Mouse (Mus musculus): ENCODE measurements at regions not wholly inside any gene's neighbourhood (a gene's known extent, or its start where the extent isn't known, plus 50 kb on each side); places are given as distances from the start of the nearest gene placed in this dataset.

- TF ChIP-seq CTCF (IDR thresholded peaks at IDR 0.05; ENCODE audit: insufficient read depth, low read depth, low read length): no peak
- no peak for TF ChIP-seq POLR2A (IDR thresholded peaks at IDR 0.05; ENCODE audit: insufficient read depth, low read depth, low read length)
Measured at GRCm38 (mm10) chr2:160588401-160588800, 57.3 kb upstream of the Top1 start.

Data from olfactory bulb, adult 2 months (tissue).